Mouse (Mus musculus): ENCODE measurements around the gene Ucp2.

The Ucp2 gene

DNA sequence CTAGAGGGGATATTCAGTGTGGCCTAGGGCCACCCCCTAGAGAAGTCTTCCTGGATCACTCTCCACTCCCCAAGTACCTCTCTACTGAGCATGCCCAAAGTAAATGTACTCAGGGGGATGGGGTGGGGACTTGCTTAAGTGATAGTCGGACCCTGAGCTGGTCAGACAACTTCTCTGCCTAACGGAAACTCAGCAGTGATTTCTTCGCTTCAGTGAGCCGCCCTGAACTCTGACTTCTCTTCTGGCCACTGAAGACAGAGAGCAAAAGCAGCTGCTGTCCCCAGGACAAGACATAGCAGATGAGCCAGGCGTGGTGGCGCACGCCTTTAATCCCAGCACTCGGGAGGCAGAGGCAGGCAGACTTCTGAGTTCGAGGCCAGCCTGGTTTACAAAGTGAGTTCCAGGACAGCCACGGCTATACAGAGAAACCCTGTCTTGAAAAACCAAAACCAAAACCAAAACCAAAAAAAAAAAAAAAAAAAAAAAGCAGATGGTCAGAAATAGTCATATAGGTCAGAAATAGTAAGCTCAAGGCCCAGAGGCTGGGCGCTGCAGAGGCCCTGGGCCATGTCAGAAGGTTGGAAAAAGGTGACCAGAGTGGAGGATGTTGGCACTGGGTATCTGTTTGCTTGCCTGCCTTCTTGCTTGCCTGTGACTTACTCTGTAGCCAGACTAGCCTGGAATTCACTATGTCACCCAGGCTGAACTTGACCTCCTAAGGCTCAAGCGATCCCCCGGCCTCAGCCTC is 11.8 kb downstream of the Ucp2 start:
- DNase-seq: no peak

DNA sequence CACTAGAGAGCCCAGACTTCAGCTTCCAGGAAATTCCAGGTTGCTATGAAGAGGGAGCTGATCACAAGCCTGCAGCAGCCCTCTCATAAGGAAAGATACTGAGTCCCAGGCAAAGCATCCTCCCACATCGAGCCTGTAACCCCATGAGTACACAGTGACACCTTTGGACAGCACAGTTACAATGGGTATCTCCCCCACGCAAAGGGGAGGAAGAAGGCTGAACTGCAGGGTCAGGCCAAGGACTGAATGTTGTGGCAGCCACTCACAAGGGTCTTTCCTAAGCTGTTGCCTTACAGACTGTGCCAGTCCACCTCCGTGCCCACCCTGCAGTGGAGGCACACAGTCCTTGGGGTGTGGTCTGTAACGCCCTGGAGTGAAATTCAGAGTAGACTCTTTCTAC is 13.4 kb downstream of the Ucp2 start:
- DNase-seq: no peak

- no peak for DNase-seq
Observed at GRCm38 (mm10) chr7:100508670-100509069, 15.5 kb downstream of the Ucp2 start.

- DNase-seq: no peak
Observed at GRCm38 (mm10) chr7:100511602-100512001, 18.5 kb downstream of the Ucp2 start.

GRCm38 (mm10) chr7:100514573-100514972 is 21.4 kb downstream of the Ucp2 start, which contains the start of gene Dnajb13:
Gene Dnajb13, minus strand, starts transcription at chr7:100514960.
- no peak for DNase-seq

DNA sequence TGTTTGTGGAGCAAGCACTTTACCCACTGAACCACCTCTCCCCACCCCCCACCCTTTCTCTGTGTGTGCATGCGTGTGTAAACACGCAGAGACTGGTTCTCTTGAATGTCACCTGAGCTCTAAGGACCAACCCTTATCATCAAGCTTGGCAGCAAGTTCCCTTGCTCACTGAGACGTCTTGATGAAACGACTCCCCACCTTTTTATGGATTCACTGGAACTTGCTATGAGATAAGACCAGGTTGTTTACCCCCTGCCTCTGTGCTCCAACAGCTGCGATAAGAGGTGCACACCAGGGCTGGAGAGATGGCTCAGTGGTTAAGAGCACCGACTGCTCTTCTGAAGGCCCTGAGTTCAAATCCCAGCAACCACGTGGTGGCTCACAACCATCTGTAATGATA is 27.1 kb downstream of the Ucp2 start:
- no peak for DNase-seq

DNA sequence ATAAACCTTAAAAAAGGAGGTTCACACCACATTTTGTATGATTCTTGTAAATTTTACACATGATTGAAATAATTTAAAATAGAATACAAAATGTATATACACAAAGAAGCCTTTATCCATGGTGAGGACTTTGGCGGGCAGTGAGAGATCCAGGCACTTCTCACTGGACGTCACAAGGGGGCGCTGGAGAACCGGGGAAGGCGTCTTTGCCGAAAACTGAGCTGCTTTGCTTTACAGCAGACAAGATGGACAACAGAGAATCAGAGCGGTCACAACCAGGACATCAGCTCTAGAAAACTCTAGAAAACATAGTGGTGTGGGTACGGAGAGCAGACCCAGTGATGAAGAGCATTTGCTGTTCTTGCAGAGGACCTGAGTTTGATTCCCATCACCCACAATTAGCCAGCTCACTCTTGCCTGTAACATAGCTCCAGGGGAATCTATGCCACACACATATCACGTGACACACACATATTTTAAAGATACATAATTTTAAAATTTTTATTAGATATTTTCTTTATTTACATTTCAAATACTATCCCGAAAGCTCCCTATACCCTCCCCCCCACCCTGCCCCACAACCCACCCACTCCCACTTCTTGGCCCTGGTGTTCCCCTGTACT is 27.6 kb downstream of the Ucp2 start:
- peak; percentile 56 to 77 for DNase-seq

- DNase-seq: no peak
Observed at GRCm38 (mm10) chr7:100522222-100522621, 29.1 kb downstream of the Ucp2 start.

DNA sequence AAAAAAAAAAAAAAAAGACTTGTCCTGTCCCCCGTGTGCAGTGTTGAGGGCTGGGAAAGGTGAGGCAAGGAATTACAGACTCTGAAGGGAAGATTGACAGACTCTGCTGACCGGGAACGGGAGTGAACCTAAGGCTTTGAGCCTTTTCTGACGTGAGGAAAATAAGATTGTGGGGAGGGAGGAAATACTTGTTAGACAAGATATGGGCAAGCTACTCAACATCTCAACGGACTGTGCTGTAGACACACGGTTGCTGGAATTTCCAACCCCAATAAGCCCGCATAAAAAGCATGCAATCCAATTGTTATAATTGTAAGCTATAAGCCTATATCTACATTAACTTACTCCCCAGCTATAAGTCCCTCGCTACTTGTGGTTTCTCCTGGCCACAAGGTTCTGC is 31.5 kb downstream of the Ucp2 start:
- DNase-seq: no peak

DNA sequence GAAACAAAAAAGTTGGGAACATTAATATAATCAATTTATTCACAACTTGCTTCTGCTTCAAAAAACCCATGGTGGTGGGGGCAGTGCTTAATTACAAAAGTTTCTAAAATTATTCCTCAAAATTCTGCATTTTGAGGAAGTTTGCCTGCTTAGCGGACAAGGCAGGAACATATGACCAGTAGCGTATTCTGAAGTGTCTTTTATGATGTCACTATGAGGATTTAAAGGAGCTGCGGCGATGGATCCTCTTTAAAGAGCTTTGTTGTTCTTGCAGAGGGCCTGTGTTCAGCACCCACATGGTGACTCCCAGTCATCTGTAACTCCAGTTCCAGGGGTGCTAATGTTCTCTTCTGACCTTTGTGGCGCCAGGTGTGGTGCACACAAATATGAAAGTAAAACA is 37.6 kb downstream of the Ucp2 start:
- DNase-seq: no peak

DNA sequence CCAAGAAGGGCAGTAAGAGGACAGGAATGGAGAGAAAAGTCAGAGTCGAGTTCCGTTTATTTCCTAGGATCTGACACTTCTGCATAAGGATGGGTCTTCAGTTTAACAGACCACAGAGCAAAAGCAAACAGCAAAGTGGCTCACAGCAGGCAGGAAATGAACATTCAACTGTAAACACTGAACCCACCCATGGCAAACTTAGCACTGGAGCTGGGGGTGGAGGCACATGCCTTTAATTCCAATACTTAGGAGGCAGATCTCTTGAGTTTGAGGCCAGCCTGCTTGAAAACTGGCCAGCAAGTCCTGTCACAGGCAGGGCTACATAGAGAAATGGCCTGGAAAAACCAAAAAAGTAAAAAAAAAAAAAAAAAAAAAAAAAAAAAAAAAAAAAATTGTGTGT is 40.4 kb downstream of the Ucp2 start:
- no peak for DNase-seq

- DNase-seq: no peak
Observed at GRCm38 (mm10) chr7:100534216-100534615, 41.1 kb downstream of the Ucp2 start.

DNA sequence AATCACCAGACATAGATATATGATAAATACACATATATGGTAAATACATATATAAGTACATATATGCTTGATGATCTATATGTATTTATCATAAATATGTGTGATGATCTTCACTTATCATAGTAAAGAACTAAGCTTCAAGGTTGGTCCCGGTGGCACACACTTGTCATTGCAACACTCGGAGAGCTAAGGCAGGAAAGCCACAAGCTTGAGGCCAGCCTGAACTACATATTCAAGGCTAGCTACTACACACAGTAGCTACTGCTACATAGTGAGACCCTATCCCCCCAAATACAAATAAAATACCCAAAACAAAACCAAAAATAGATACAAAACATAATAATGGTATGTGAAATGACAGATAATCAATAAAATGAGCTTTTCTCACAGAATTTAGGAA is 42.7 kb downstream of the Ucp2 start:
- no peak for DNase-seq

DNA sequence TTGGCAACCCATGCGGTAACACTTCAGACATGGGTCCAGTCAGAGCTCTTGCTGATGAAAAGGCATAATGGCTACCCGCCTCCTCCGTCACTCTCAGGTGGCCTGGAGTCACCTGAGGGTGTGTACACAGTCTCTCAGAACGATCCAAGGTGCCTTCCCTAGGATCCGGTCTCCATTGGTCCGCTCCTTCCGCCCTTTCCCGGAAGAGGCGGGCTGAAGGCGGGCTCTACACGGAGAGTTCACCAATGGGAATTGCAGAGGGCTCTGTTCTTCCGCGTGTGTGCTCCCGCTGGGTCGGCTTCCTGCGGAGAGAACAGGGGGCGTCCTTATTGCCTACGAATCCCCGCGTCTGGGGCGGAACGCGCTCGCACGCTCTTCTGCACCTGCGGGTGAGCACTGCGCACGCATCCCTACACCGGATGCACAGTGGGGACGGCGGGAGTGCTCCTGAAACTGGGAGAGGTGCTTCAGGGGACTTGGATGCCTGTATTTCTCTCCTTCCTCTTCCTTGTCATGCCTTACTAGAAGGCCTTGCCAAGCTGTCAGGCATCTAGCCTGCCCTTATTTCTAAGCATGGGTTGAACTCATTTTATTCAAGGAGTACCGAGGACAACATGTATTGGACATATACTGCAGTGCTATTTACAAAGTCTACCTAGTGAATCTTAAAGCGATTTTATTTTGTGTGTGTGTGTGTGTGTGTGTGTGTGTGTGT is 43.8 kb downstream of the Ucp2 start, which contains the start of gene Coa4:
TSS of gene Coa4 (plus strand) at position 268 of the 715 bp plus-strand sequence.
- peak; percentile 85 to 90 for DNase-seq

- DNase-seq: peak in 1 of 2 experiments; percentile 26
Observed at GRCm38 (mm10) chr7:100537519-100537902, 44.4 kb downstream of the Ucp2 start.

GRCm38 (mm10) chr7:100539516-100539915 is 46.4 kb downstream of the Ucp2 start:
- no peak for DNase-seq

DNA sequence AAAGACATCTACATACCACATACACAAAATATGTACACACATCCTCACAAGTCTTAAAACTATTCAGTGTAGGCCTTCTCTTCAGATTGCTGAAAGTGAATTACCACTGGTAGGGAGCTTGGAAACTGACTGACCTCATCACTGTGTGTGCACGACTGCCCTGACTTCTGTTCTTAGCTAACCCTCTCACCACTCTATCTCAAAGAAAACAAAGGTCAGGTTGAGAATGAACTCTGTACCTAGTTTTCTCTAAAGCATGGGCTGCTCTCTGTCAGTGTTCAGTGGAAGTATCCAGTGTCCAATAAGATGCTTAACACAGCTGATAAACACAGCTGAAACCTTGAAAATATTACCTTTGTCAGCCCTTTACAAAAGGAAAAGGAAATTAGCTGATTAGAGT is 51.3 kb downstream of the Ucp2 start:
- peak in 1 of 2 experiments; percentile 18 for DNase-seq

DNA sequence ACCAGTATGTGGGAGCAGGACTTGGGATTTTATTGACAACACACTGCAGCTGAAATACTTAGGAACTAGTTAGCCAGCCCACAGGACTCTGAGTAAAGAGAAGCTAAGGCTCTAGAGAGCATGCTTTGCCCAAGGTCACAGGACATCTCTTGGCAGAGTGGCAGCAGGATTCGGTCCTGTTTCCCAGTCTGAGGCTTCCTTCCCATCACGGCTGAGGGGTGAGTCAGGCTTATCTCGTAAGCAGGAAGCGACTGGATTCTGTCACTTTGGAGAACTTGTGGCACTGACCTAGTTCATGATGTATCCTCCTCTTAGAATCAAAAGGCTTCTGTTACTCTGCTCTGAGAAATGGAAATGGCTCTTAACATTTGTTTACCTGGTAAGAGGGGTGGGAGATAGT is 54.5 kb downstream of the Ucp2 start:
- DNase-seq: no peak

DNA sequence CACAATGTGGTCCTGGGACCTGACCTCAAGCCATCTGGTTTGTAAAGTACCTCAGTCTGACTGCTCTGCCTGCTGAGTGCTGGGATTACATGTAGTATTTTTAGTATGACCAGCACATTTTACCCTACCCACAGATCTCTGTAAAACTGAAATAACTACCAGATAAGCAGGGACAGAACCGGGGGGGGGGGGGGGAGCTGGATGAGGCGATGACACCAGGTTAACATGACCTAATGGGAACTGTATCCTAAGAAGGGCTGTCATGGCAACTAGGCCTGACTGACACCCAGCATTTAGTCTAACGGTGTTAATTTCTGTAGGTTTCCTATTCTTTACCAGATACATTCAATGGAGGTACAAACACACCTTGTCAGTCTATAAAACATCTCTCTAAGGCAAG is 56.7 kb downstream of the Ucp2 start:
- no peak for DNase-seq

- peak; percentile 11 to 41 for DNase-seq
Observed at GRCm38 (mm10) chr7:100550338-100551007, 57.3 kb downstream of the Ucp2 start.
